Mouse (Mus musculus) CH12.LX (cell line): ENCODE results near the gene Calhm1. TPM values are rescaled to one million over a fixed set of nuclear protein-coding genes. Genes with fewer than 3 reads are reported as not detected.
A peak's percentile ranks its signal among the peaks of the same experiment; 100 is the strongest.

ENCODE experiments used
- DNase-seq: peaks from one replicate; pipeline ENCODE4 v3.0.0-alpha.2; 2013; ENCODE audit errors: extremely low read depth
- H3K27ac ChIP-seq: 2 replicates; pipeline ENCODE4 v1.5.1; 2012; ENCODE audit warnings: low read depth, mild to moderate bottlenecking, control low read depth, moderate library complexity; ENCODE audit not compliant: insufficient read depth
- H3K27me3 ChIP-seq: replicated peaks from 2 replicates; pipeline ENCODE3; 2012; ENCODE audit warnings: inconsistent platforms
- H3K36me3 ChIP-seq, 2 experiments: replicated peaks in 1 of 2; 2 replicates each; pipeline versions ENCODE3 to v1.6.1; 2012; ENCODE audit warnings: inconsistent platforms in 1 of 2, low read length in 1 of 2, mild to moderate bottlenecking in 1 of 2, mixed read lengths in 1 of 2, moderate library complexity in 1 of 2; ENCODE audit not compliant: control insufficient read depth in 1 of 2, insufficient read depth in 1 of 2
- H3K4me1 ChIP-seq, 2 experiments: 2 replicates each; pipeline ENCODE4 v1.6.1; 2012; ENCODE audit warnings: inconsistent platforms in 1 of 2, moderate library complexity in 1 of 2; ENCODE audit not compliant: insufficient read depth in 2 of 2, control insufficient read depth in 1 of 2
- H3K4me2 ChIP-seq: 2 replicates; pipeline ENCODE4 v1.6.1; 2012; ENCODE audit warnings: low read depth, mild to moderate bottlenecking, control low read depth; ENCODE audit not compliant: poor library complexity, insufficient read depth, severe bottlenecking
- H3K4me3 ChIP-seq, 3 experiments: fragments of 150-350 bp in 1 of 3; sonication (generic) in 1 of 3; replicated peaks in 1 of 3; 2 replicates each; pipeline versions ENCODE3 to v1.5.1; 2011 to 2012; ENCODE audit warnings: low read depth in 2 of 3, low read length in 2 of 3, mild to moderate bottlenecking in 2 of 3, moderate library complexity in 2 of 3, control low read depth in 1 of 3, improper control_type of control experiment in 1 of 3, inconsistent platforms in 1 of 3, mixed read lengths in 1 of 3; ENCODE audit not compliant: poor library complexity in 1 of 3
- H3K79me2 ChIP-seq: replicated peaks from 2 replicates; pipeline ENCODE4 v1.6.1; 2012; ENCODE audit warnings: mild to moderate bottlenecking, moderate library complexity; ENCODE audit not compliant: control insufficient read depth, poor library complexity, insufficient read depth, severe bottlenecking; ENCODE audit errors: extremely low read depth
- H3K9ac ChIP-seq: 2 replicates; pipeline ENCODE4 v1.6.1; 2012; ENCODE audit warnings: low read depth, mild to moderate bottlenecking, control low read depth, moderate library complexity; ENCODE audit not compliant: insufficient read depth
- H3K9me3 ChIP-seq: replicated peaks from 2 replicates; pipeline ENCODE3; 2012; ENCODE audit warnings: low read length, inconsistent platforms, mixed read lengths
- BHLHE40 ChIP-seq: IDR thresholded peaks from 2 replicates; pipeline ENCODE4 v1.6.1; 2011; ENCODE audit warnings: mild to moderate bottlenecking, low read depth, low read length, improper control_type of control experiment
- CHD2 ChIP-seq: IDR thresholded peaks from 2 replicates; pipeline ENCODE4 v1.6.1; 2011; ENCODE audit warnings: low read length, improper control_type of control experiment
- ETS1 ChIP-seq: conservative IDR thresholded peaks from 2 replicates; pipeline ENCODE4 v1.6.1; 2012; ENCODE audit warnings: low read depth, mild to moderate bottlenecking, inconsistent platforms, low read length, improper control_type of control experiment, moderate library complexity
- JUN ChIP-seq: IDR thresholded peaks from 2 replicates; pipeline ENCODE4 v1.6.1; 2011; ENCODE audit warnings: low read depth, mild to moderate bottlenecking, low read length, improper control_type of control experiment, moderate library complexity; ENCODE audit not compliant: insufficient read depth
- KAT2A ChIP-seq: IDR thresholded peaks from 2 replicates; pipeline ENCODE4 v1.6.1; 2012; ENCODE audit warnings: low read length, improper control_type of control experiment, inconsistent platforms; ENCODE audit not compliant: insufficient replicate concordance
- MAFK ChIP-seq: IDR thresholded peaks from 2 replicates; pipeline ENCODE4 v1.6.1; 2011; ENCODE audit warnings: low read length, improper control_type of control experiment; ENCODE audit not compliant: insufficient replicate concordance
- MAX ChIP-seq: IDR thresholded peaks from 2 replicates; pipeline ENCODE4 v1.6.1; 2011; ENCODE audit warnings: low read length, improper control_type of control experiment
- MXI1 ChIP-seq: IDR thresholded peaks from 2 replicates; pipeline ENCODE4 v1.6.1; 2011; ENCODE audit warnings: mild to moderate bottlenecking, low read depth, low read length, improper control_type of control experiment
- MYC ChIP-seq: IDR thresholded peaks from 2 replicates; pipeline ENCODE4 v1.6.1; 2011; ENCODE audit warnings: low read depth, mild to moderate bottlenecking, improper control_type of control experiment, low read length
- NELFE ChIP-seq: IDR thresholded peaks from 2 replicates; pipeline ENCODE4 v1.6.1; 2011; ENCODE audit warnings: low read depth, low read length, improper control_type of control experiment
- PAX5 ChIP-seq: IDR thresholded peaks from 2 replicates; pipeline ENCODE4 v1.6.1; 2012; ENCODE audit warnings: low read length, inconsistent platforms, mixed read lengths
- POLR2AphosphoS2 ChIP-seq: IDR thresholded peaks from 2 replicates; pipeline ENCODE4 v1.6.1; 2011; ENCODE audit warnings: low read depth, low read length, improper control_type of control experiment
- RAD21 ChIP-seq: IDR thresholded peaks from 2 replicates; pipeline ENCODE4 v1.6.1; 2011; ENCODE audit warnings: low read depth, mild to moderate bottlenecking, low read length, improper control_type of control experiment, moderate library complexity
- RCOR1 ChIP-seq: conservative IDR thresholded peaks from 2 replicates; pipeline ENCODE4 v1.6.1; 2012; ENCODE audit warnings: low read depth, mild to moderate bottlenecking, inconsistent platforms, low read length, improper control_type of control experiment
- TBP ChIP-seq: conservative IDR thresholded peaks from 2 replicates; pipeline ENCODE4 v1.6.1; 2011; ENCODE audit warnings: low read depth, low read length, improper control_type of control experiment
- UBTF ChIP-seq: IDR thresholded peaks from 2 replicates; pipeline ENCODE4 v1.6.1; 2012; ENCODE audit warnings: low read depth, mild to moderate bottlenecking, inconsistent platforms, low read length, improper control_type of control experiment, moderate library complexity
- USF2 ChIP-seq: conservative IDR thresholded peaks from 2 replicates; pipeline ENCODE4 v1.6.1; 2011; ENCODE audit warnings: low read depth, low read length, improper control_type of control experiment
- ZC3H11A ChIP-seq: IDR thresholded peaks from 2 replicates; pipeline ENCODE4 v1.6.1; 2012; ENCODE audit warnings: low read depth, mild to moderate bottlenecking, inconsistent platforms, low read length, improper control_type of control experiment
- ZKSCAN1 ChIP-seq: IDR thresholded peaks from 2 replicates; pipeline ENCODE4 v1.6.1; 2012; ENCODE audit warnings: low read depth, inconsistent platforms, low read length, improper control_type of control experiment, borderline replicate concordance
- dilution Hi-C: fragments of 300-500 bp; cut with MboI; formaldehyde crosslinking; loops from 2 replicates; pipeline ENCODE4 v1.14.3; 2020; ENCODE audit warnings: low sequenced_read_pairs; ENCODE audit not compliant: extremely low pct_unique_long_range_greater_than_20kb, extremely low pct_ligation_motif_present
- in situ Hi-C: fragments of 300-500 bp; cut with MboI; formaldehyde crosslinking; loops from 3 replicates; pipeline ENCODE4 v1.14.3; 2019; ENCODE audit warnings: low sequenced_read_pairs, low pct_ligation_motif_present, low pct_unique_long_range_greater_than_20kb, mixed read lengths
- polyA plus RNA-seq: library from polyadenylated mRNA; unstranded; fragments of >175 nt; gene quantifications from 2 replicates; pipeline ENCODE4 v1.2.1, GENCODE M21; 2012; ENCODE audit warnings: low read depth; ENCODE audit not compliant: insufficient read length
- total RNA-seq, 2 experiments: library from RNA; depleted of rRNA; stranded (reverse); fragments of 300-350 nt in 1 of 2; fragments of >200 nt in 1 of 2; gene quantifications; 2 replicates each; pipeline ENCODE4 v1.2.3; 2012 to 2014

Gene Calhm1
- total RNA-seq (2012; rRNA removed) (not detected in 2 replicates), total RNA-seq (2014; rRNA removed) (not detected in 2 replicates), polyA plus RNA-seq (not detected in 2 replicates)

GRCm38 (mm10) chr19:47144154-47144553 is at the start of gene Calhm1:
Gene Calhm1 (minus strand): TSS chr19:47144254.
- Histone ChIP-seq H3K4me3 (peak within 1 kb of the TSS in 1 of 3 experiments; percentile 5), H3K9ac (no peak within 1 kb of the TSS), H3K27me3 (peaks cover 6% of the 10 kb centered on the region), H3K4me2 (0 out of 2 replicates have a peak within 1 kb of the TSS, but pooled peaks have one; percentile 7), H3K79me2 (no peaks in the 10 kb centered on the region), H3K27ac (no peak within 1 kb of the TSS), H3K36me3 (no peaks in the 10 kb centered on the region), H3K9me3 (no peaks in the 10 kb centered on the region), H3K4me1 (peaks cover 42 to 81% of the 10 kb centered on the region in 2 experiments)
- in situ Hi-C loops = no loop called here
- DNase-seq = no peak
- no peak for TF ChIP-seq BHLHE40
- TF ChIP-seq RCOR1 = no peak
- no peak for TF ChIP-seq UBTF
- TF ChIP-seq MYC = no peak
- TF ChIP-seq KAT2A = no peak
- TF ChIP-seq CHD2 = no peak
- no peak for TF ChIP-seq ETS1
- TF ChIP-seq MXI1 = no peak
- TF ChIP-seq ZC3H11A = no peak
- TF ChIP-seq ZKSCAN1 = no peak
- dilution Hi-C loops = no loop called here

- no peaks in the 10 kb centered on the region for H3K36me3 ChIP-seq
- dilution Hi-C loops = no loop called here
- peaks cover 11% of the 10 kb centered on the region for H3K9me3 ChIP-seq
- DNase-seq = no peak
- H3K4me1 ChIP-seq = no peaks in the 10 kb centered on the region
- in situ Hi-C loops = no loop called here
- no peaks in the 10 kb centered on the region for H3K79me2 ChIP-seq
- no peak overlapping the region for H3K27ac ChIP-seq
- no peak overlapping the region for H3K4me3 ChIP-seq
- TF ChIP-seq MAFK (no peak), PAX5 (no peak), MAX (no peak), POLR2AphosphoS2 (no peak), ZC3H11A (no peak), RAD21 (no peak), BHLHE40 (no peak), KAT2A (no peak), JUN (no peak), NELFE (no peak), TBP (no peak), USF2 (no peak)
- no peak overlapping the region for H3K9ac ChIP-seq
- H3K27me3 ChIP-seq = peaks cover 33% of the 10 kb centered on the region
- no peak overlapping the region for H3K4me2 ChIP-seq
Measured at GRCm38 (mm10) chr19:47192158-47192557, 48.1 kb upstream of the Calhm1 start.
